In genomic region chr13:40855266-40855665, GRCm38 (mm10) we compare ENCODE assay signal across 10 mouse cellular contexts. TPM values are rescaled to one million over a fixed set of nuclear protein-coding genes. Genes with fewer than 3 reads are reported as not detected.
A peak's percentile ranks its signal among the peaks of the same experiment; 100 is the strongest.
DNase-seq lines count a peak whose midpoint lies in the region; ATAC-seq and TF ChIP-seq lines count a peak whose summit lies in the region.
"Had no signal": no experiment of that assay in that cellular context is flagged by ENCODE, and none has a peak within 500 bp of the region (broad histone marks: within the 10 kb centered on the region; RNA-seq: fewer than 3 reads in every experiment).

No protein-coding gene starts in this region.

- H3K4me1 ChIP-seq in heart, embryonic 15.5 days (replicated peaks) = peaks cover 17% of the 10 kb centered on the region
- H3K4me1 ChIP-seq in ES-Bruce4 (ENCODE audit: control insufficient read depth, insufficient read depth, low read length) = peaks cover 5% of the 10 kb centered on the region
- peaks cover 10% of the 10 kb centered on the region; the same call in 1 of the 2 replicates for H3K4me1 ChIP-seq in intestine, embryonic 14.5 days (replicated peaks; ENCODE audit: control insufficient read depth, insufficient read depth, low read length)
- peaks cover 19% of the 10 kb centered on the region for H3K4me1 ChIP-seq in limb, embryonic 15.5 days

- TF ChIP-seq EP300 in ES-Bruce4 (IDR thresholded peaks at IDR 0.05; ENCODE audit: insufficient read depth, low read depth, low read length) = no peak

- H3K9me3 ChIP-seq in heart, embryonic 15.5 days (replicated peaks) = no peaks in the 10 kb centered on the region
- H3K9me3 ChIP-seq in ES-Bruce4 (replicated peaks; ENCODE audit: control insufficient read depth, insufficient read depth, low read length, poor library complexity, severe bottlenecking) = no peaks in the 10 kb centered on the region
- no peaks in the 10 kb centered on the region for H3K9me3 ChIP-seq in intestine, embryonic 14.5 days (ENCODE audit: control insufficient read depth, low read length)
- H3K9me3 ChIP-seq in limb, embryonic 15.5 days = no peaks in the 10 kb centered on the region
- H3K9me3 ChIP-seq: forebrain, embryonic 12.5 days; neural tube, embryonic 13.5 days had no signal

- no peak for TF ChIP-seq CTCF in ES-Bruce4 (IDR thresholded peaks at IDR 0.05; ENCODE audit: low read depth, low read length)

- ATAC-seq in heart, embryonic 15.5 days (replicated peaks; ENCODE audit: insufficient number of reproducible peaks, insufficient read depth, low FRiP score, low read depth) = no peak
- ATAC-seq in intestine, embryonic 14.5 days (replicated peaks; ENCODE audit: low FRiP score, low TSS enrichment, low read depth) = no peak
- ATAC-seq in limb, embryonic 15.5 days (ENCODE audit: insufficient number of reproducible peaks, low FRiP score, low TSS enrichment, low read depth) = no peak

- WGBS in heart, embryonic 15.5 days = 67% methylated on average over 6 of the region's 6 CpGs
- WGBS in intestine, embryonic 14.5 days = 67% methylated on average over 6 of the region's 6 CpGs
- WGBS in limb, embryonic 15.5 days = 67% methylated on average over 6 of the region's 6 CpGs

- intact Hi-C loops in left cerebral cortex, postnatal 14 days (cut with DNase I) = no loop called here

- H3K27ac ChIP-seq in heart, embryonic 15.5 days = peak overlapping the region; percentile 90
- H3K27ac ChIP-seq in ES-Bruce4 (ENCODE audit: insufficient read depth, low read length) = peak overlapping the region; percentile 83
- no peak overlapping the region for H3K27ac ChIP-seq in intestine, embryonic 14.5 days (ENCODE audit: low read depth)
- H3K27ac ChIP-seq in limb, embryonic 15.5 days = no peak overlapping the region
- H3K27ac ChIP-seq: forebrain, embryonic 12.5 days; neural tube, embryonic 13.5 days had no signal

- TF ChIP-seq POLR2A in ES-Bruce4 (IDR thresholded peaks at IDR 0.05; ENCODE audit: insufficient read depth, low read length) = no peak

- H3K4me2 ChIP-seq in heart, embryonic 15.5 days = peak overlapping the region; percentile 67
- peak overlapping the region; percentile 59 for H3K4me2 ChIP-seq in intestine, embryonic 14.5 days (ENCODE audit: low read length)
- H3K4me2 ChIP-seq in limb, embryonic 15.5 days = peak overlapping the region; percentile 60; the same call in 1 of the 2 replicates

- peak overlapping the region; percentile 51 for H3K4me3 ChIP-seq in heart, embryonic 15.5 days
- H3K4me3 ChIP-seq in ES-Bruce4 (ENCODE audit: low read depth, low read length) = peak overlapping the region; percentile 15; the same call in 1 of the 2 replicates
- no peak overlapping the region for H3K4me3 ChIP-seq in intestine, embryonic 14.5 days (ENCODE audit: low read depth, low read length)
- H3K4me3 ChIP-seq in limb, embryonic 15.5 days = no peak overlapping the region; the same call in 1 of the 2 replicates

- peak overlapping the region; percentile 54; the same call in 1 of the 2 replicates for H3K9ac ChIP-seq in heart, embryonic 15.5 days
- peak overlapping the region; percentile 97 for H3K9ac ChIP-seq in ES-Bruce4 (ENCODE audit: low read depth, poor library complexity, severe bottlenecking)
- H3K9ac ChIP-seq in intestine, embryonic 14.5 days (ENCODE audit: low read length) = no peak overlapping the region
- H3K9ac ChIP-seq in limb, embryonic 15.5 days = no peak overlapping the region
- H3K9ac ChIP-seq: forebrain, embryonic 12.5 days had no signal

- H3K36me3 ChIP-seq in heart, embryonic 15.5 days = no peaks in the 10 kb centered on the region
- H3K36me3 ChIP-seq in ES-Bruce4 (ENCODE audit: control insufficient read depth, insufficient read depth, low read length, poor library complexity, severe bottlenecking) = no peaks in the 10 kb centered on the region
- no peaks in the 10 kb centered on the region for H3K36me3 ChIP-seq in intestine, embryonic 14.5 days (ENCODE audit: control insufficient read depth, insufficient read depth, low read length)
- no peaks in the 10 kb centered on the region for H3K36me3 ChIP-seq in limb, embryonic 15.5 days
- H3K36me3 ChIP-seq: forebrain, embryonic 12.5 days; neural tube, embryonic 13.5 days had no signal

- DNase-seq in heart, adult 8-10 months (ENCODE audit: low spot score) = no peak
- no peak for DNase-seq in intestine, embryonic 14.5 days (ENCODE audit: low spot score)
- no peak for DNase-seq in ovary, adult 18-20 months (ENCODE audit: low spot score)
- no peak for DNase-seq in urinary bladder, postnatal 4 days (ENCODE audit: low spot score in 2 of 2)
- DNase-seq in left cerebral cortex, postnatal 14 days (ENCODE audit: low spot score in 2 of 2) = no peak

- H3K27me3 ChIP-seq in heart, embryonic 15.5 days = no peaks in the 10 kb centered on the region
- no peaks in the 10 kb centered on the region for H3K27me3 ChIP-seq in ES-Bruce4 (ENCODE audit: control insufficient read depth, insufficient read depth, low read length, poor library complexity, severe bottlenecking)
- H3K27me3 ChIP-seq in intestine, embryonic 14.5 days (replicated peaks; ENCODE audit: control insufficient read depth, insufficient read depth, low read length) = no peaks in the 10 kb centered on the region
- H3K27me3 ChIP-seq in limb, embryonic 15.5 days = no peaks in the 10 kb centered on the region
- H3K27me3 ChIP-seq: forebrain, embryonic 12.5 days had no signal

RNA-seq across cellular contexts. Expression of gene Gcnt2, which starts 4.3 kb away (rescaled TPM):
- polyA plus RNA-seq in heart, embryonic 15.5 days (2015; fragmentation: Nextera tagmentation; extraction: Ambion mirVana) = 3.4 and 4.5 TPM in 2 replicates
- total RNA-seq in heart, adult 8-10 months (2022) = 1 to 10 TPM; 6.2 to 9.7 (median 7.1) TPM
- 55.5 and 57.5 TPM in 2 replicates for polyA plus RNA-seq in ES-Bruce4 (2011; ENCODE audit: insufficient read depth, insufficient read length, low read depth, missing spikeins)
- polyA plus RNA-seq in intestine, embryonic 14.5 days (2014; fragmentation: Nextera tagmentation; extraction: Ambion mirVana) = 11.2 and 11.4 TPM in 2 replicates
- 3.4 and 3.7 TPM in 2 replicates for polyA plus RNA-seq in limb, embryonic 15.5 days (2015; fragmentation: Nextera tagmentation; extraction: Ambion mirVana)
- 10 to 100 TPM; 10.7 to 12.9 TPM for total RNA-seq in left cerebral cortex, postnatal 14 days (2021)

Comparison
In these comparisons a context has a peak if more than half of its experiments do, and no peak if none do; other contexts are left out.
1. H3K27ac ChIP-seq: peak in heart, embryonic 15.5 days (single experiment) and ES-Bruce4 (single experiment); none in intestine, embryonic 14.5 days (single experiment) and limb, embryonic 15.5 days (single experiment).
2. H3K4me3 ChIP-seq: peak in heart, embryonic 15.5 days (single experiment) and ES-Bruce4 (single experiment); none in intestine, embryonic 14.5 days (single experiment) and limb, embryonic 15.5 days (single experiment).
3. H3K9ac ChIP-seq: peak in heart, embryonic 15.5 days (single experiment) and ES-Bruce4 (single experiment); none in intestine, embryonic 14.5 days (single experiment) and limb, embryonic 15.5 days (single experiment).
4. Peak in every context shown above with its lines, with median percentiles within 50 percentile points of each other: H3K4me2 ChIP-seq.